Mouse (Mus musculus): ENCODE results near the gene Rbfox3. TPM values are rescaled to one million over a fixed set of nuclear protein-coding genes. Genes with fewer than 3 reads are reported as not detected.

The Rbfox3 gene
- polyA plus RNA-seq, 1 experiment from 2014 or later: 69.4 TPM

DNA sequence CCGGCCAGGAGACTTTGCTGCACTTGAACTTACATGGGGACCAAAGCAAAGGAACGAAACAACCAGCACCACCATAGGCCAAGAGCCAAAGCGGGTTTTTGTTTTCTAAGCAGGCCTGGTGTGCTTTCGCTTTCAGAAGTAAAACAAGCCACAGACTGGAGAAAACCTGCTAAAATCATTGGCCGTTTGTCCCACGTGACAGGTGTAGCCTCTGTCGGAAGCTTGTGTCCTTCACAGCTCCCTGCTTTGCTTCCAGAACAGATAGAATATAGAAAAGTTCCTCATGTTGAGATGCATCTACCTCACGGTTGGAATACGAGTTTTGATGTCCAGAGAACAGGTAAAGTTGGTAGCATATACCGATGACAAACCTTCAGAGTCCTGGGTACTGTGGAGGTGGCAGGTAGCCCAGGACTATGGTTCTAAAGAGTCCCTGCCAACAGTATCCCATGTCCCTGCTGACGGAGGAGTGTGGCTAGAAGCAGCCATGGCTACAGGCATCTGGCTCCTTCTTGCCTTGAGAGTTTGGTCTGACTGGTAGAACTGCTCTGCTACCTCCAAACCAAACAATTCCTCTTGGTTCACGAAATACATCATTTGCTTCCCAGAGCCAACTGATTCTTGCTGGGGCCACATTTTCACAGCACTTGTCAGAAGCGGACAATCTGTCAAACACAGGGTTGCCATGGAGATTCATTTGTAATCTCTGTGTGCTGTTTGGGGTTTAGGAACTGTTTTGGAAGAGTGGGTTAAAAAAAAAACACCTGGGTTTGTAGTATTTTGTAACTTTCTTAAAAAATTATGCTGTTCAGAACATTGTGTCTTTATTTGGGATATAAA, 258.8 kb downstream of the Rbfox3 start:
- no peak overlapping the region for H3K9ac ChIP-seq (ENCODE audit: low read depth, low read length)
- H3K27ac ChIP-seq (ENCODE audit: low read depth, low read length): no peak overlapping the region
- 80% methylated on average over 13 of the region's 13 CpGs for WGBS
- no peaks in the 10 kb centered on the region for H3K9me3 ChIP-seq (ENCODE audit: control insufficient read depth, low read length)
- ATAC-seq: no peak
- no peaks in the 10 kb centered on the region for H3K36me3 ChIP-seq (ENCODE audit: control insufficient read depth, insufficient read depth, low read length)
- H3K27me3 ChIP-seq (replicated peaks; ENCODE audit: control insufficient read depth, insufficient read depth, low read length): no peaks in the 10 kb centered on the region
- H3K4me3 ChIP-seq (ENCODE audit: low read length): no peak overlapping the region
- peaks cover 12% of the 10 kb centered on the region for H3K4me1 ChIP-seq (ENCODE audit: control insufficient read depth, insufficient read depth, low read depth, low read length)
- no peak overlapping the region for H3K4me2 ChIP-seq (ENCODE audit: low read length)

GRCm38 (mm10) chr11:118648369-118648768, 263.0 kb downstream of the Rbfox3 start:
- Histone ChIP-seq H3K9me3 (ENCODE audit: control insufficient read depth, low read length) (no peaks in the 10 kb centered on the region), H3K36me3 (ENCODE audit: control insufficient read depth, insufficient read depth, low read length) (no peaks in the 10 kb centered on the region), H3K27me3 (replicated peaks; ENCODE audit: control insufficient read depth, insufficient read depth, low read length) (no peaks in the 10 kb centered on the region), H3K9ac (ENCODE audit: low read depth, low read length) (no peak overlapping the region), H3K27ac (ENCODE audit: low read depth, low read length) (no peak overlapping the region), H3K4me2 (ENCODE audit: low read length) (no peak overlapping the region), H3K4me3 (ENCODE audit: low read length) (no peak overlapping the region), H3K4me1 (ENCODE audit: control insufficient read depth, insufficient read depth, low read depth, low read length) (peaks cover 9% of the 10 kb centered on the region)
- WGBS: 30% methylated on average over 5 of the region's 5 CpGs
- no peak for ATAC-seq

GRCm38 (mm10) chr11:118646864-118647263, 264.5 kb downstream of the Rbfox3 start:
- H3K4me2 ChIP-seq (ENCODE audit: low read length): no peak overlapping the region
- H3K36me3 ChIP-seq (ENCODE audit: control insufficient read depth, insufficient read depth, low read length): no peaks in the 10 kb centered on the region
- H3K9ac ChIP-seq (ENCODE audit: low read depth, low read length): no peak overlapping the region
- H3K9me3 ChIP-seq (ENCODE audit: control insufficient read depth, low read length): no peaks in the 10 kb centered on the region
- H3K4me1 ChIP-seq (ENCODE audit: control insufficient read depth, insufficient read depth, low read depth, low read length): peaks cover 6% of the 10 kb centered on the region
- H3K27me3 ChIP-seq (replicated peaks; ENCODE audit: control insufficient read depth, insufficient read depth, low read length): no peaks in the 10 kb centered on the region
- H3K27ac ChIP-seq (ENCODE audit: low read depth, low read length): no peak overlapping the region
- 90% methylated on average over 3 of the region's 3 CpGs for WGBS
- no peak for ATAC-seq
- H3K4me3 ChIP-seq (ENCODE audit: low read length): no peak overlapping the region

- Histone ChIP-seq H3K4me3 (ENCODE audit: low read length) (no peak overlapping the region), H3K9me3 (ENCODE audit: control insufficient read depth, low read length) (no peaks in the 10 kb centered on the region), H3K27me3 (replicated peaks; ENCODE audit: control insufficient read depth, insufficient read depth, low read length) (no peaks in the 10 kb centered on the region), H3K4me1 (ENCODE audit: control insufficient read depth, insufficient read depth, low read depth, low read length) (no peaks in the 10 kb centered on the region), H3K4me2 (ENCODE audit: low read length) (no peak overlapping the region), H3K27ac (ENCODE audit: low read depth, low read length) (no peak overlapping the region), H3K9ac (ENCODE audit: low read depth, low read length) (no peak overlapping the region), H3K36me3 (ENCODE audit: control insufficient read depth, insufficient read depth, low read length) (no peaks in the 10 kb centered on the region)
- no peak for ATAC-seq
- WGBS: 80% methylated on average over 3 of the region's 3 CpGs
Observed at GRCm38 (mm10) chr11:118645158-118645557, 266.2 kb downstream of the Rbfox3 start.

- Histone ChIP-seq H3K36me3 (ENCODE audit: control insufficient read depth, insufficient read depth, low read length) (no peaks in the 10 kb centered on the region), H3K27ac (ENCODE audit: low read depth, low read length) (no peak overlapping the region), H3K27me3 (replicated peaks; ENCODE audit: control insufficient read depth, insufficient read depth, low read length) (no peaks in the 10 kb centered on the region), H3K4me2 (ENCODE audit: low read length) (no peak overlapping the region), H3K4me1 (ENCODE audit: control insufficient read depth, insufficient read depth, low read depth, low read length) (no peaks in the 10 kb centered on the region), H3K9ac (ENCODE audit: low read depth, low read length) (no peak overlapping the region), H3K4me3 (ENCODE audit: low read length) (no peak overlapping the region), H3K9me3 (ENCODE audit: control insufficient read depth, low read length) (no peaks in the 10 kb centered on the region)
- WGBS: 87% methylated on average over 4 of the region's 4 CpGs
- ATAC-seq: no peak
Observed at GRCm38 (mm10) chr11:118640706-118641105, 270.7 kb downstream of the Rbfox3 start.

DNA sequence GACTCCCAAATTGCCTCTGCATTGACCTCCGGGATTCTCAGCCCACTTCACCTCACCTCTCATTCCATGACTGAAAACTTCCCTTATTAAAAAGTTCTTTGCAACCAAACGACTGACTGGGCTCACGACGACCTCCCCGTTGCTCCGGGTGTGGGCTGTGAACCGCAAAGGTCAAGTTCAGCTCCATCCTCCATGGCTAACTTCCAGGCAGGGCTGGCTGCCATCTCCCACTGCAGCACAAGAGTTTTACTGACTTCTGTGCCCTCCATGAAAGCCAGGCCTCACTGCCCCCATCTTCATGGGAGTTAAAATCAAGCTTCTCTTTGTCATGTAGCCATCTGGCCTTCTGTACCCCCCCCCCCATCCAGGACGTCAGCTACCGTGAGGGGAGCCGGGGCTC, 273.7 kb downstream of the Rbfox3 start:
- no peaks in the 10 kb centered on the region for H3K9me3 ChIP-seq (ENCODE audit: control insufficient read depth, low read length)
- 71% methylated on average over 10 of the region's 10 CpGs for WGBS
- no peaks in the 10 kb centered on the region for H3K36me3 ChIP-seq (ENCODE audit: control insufficient read depth, insufficient read depth, low read length)
- H3K27me3 ChIP-seq (replicated peaks; ENCODE audit: control insufficient read depth, insufficient read depth, low read length): no peaks in the 10 kb centered on the region
- no peaks in the 10 kb centered on the region for H3K4me1 ChIP-seq (ENCODE audit: control insufficient read depth, insufficient read depth, low read depth, low read length)
- no peak overlapping the region for H3K27ac ChIP-seq (ENCODE audit: low read depth, low read length)
- ATAC-seq: no peak
- no peak overlapping the region for H3K9ac ChIP-seq (ENCODE audit: low read depth, low read length)
- H3K4me3 ChIP-seq (ENCODE audit: low read length): no peak overlapping the region
- H3K4me2 ChIP-seq (ENCODE audit: low read length): no peak overlapping the region

DNA sequence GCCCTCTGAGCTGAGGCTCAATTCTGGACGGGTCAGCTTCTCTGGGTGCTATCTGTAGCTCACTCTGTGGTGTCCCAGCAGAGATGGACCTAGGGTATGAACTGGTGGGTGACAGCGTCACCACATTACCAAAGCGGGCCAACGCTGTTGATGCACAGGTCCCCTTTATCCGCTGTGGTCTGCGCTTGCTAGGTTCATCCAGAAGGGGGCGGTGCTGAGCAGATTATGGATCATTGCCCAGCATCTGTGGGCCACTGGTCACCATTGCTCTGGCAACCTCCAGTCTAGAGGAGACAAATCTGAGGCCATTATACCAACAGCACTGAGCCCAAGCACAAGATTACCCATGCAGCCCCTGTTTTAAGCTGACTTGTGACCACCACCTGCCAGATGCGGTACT, 276.8 kb downstream of the Rbfox3 start:
- no peak for ATAC-seq
- 50% methylated on average over 8 of the region's 8 CpGs for WGBS

GRCm38 (mm10) chr11:118629718-118630117, 281.7 kb downstream of the Rbfox3 start:
- no peaks in the 10 kb centered on the region for H3K36me3 ChIP-seq (ENCODE audit: control insufficient read depth, insufficient read depth, low read length)
- H3K4me3 ChIP-seq (ENCODE audit: low read length): no peak overlapping the region
- ATAC-seq: no peak
- H3K4me2 ChIP-seq (ENCODE audit: low read length): no peak overlapping the region
- no peak overlapping the region for H3K27ac ChIP-seq (ENCODE audit: low read depth, low read length)
- H3K4me1 ChIP-seq (ENCODE audit: control insufficient read depth, insufficient read depth, low read depth, low read length): peaks cover 8% of the 10 kb centered on the region
- 100% methylated on average over 1 of the region's 1 CpGs for WGBS
- no peaks in the 10 kb centered on the region for H3K27me3 ChIP-seq (replicated peaks; ENCODE audit: control insufficient read depth, insufficient read depth, low read length)
- H3K9ac ChIP-seq (ENCODE audit: low read depth, low read length): no peak overlapping the region
- no peaks in the 10 kb centered on the region for H3K9me3 ChIP-seq (ENCODE audit: control insufficient read depth, low read length)

More for the DNA sequence above, 276.8 kb downstream of the Rbfox3 start:
- no peaks in the 10 kb centered on the region for H3K4me1 ChIP-seq (ENCODE audit: control insufficient read depth, insufficient read depth, low read depth, low read length)
- no peak overlapping the region for H3K9ac ChIP-seq (ENCODE audit: low read depth, low read length)
- H3K36me3 ChIP-seq (ENCODE audit: control insufficient read depth, insufficient read depth, low read length): no peaks in the 10 kb centered on the region
- no peaks in the 10 kb centered on the region for H3K27me3 ChIP-seq (replicated peaks; ENCODE audit: control insufficient read depth, insufficient read depth, low read length)
- H3K4me2 ChIP-seq (ENCODE audit: low read length): no peak overlapping the region
- no peak overlapping the region for H3K27ac ChIP-seq (ENCODE audit: low read depth, low read length)
- no peak overlapping the region for H3K4me3 ChIP-seq (ENCODE audit: low read length)
- no peaks in the 10 kb centered on the region for H3K9me3 ChIP-seq (ENCODE audit: control insufficient read depth, low read length)

- Histone ChIP-seq H3K9me3 (ENCODE audit: control insufficient read depth, low read length) (no peaks in the 10 kb centered on the region), H3K4me2 (ENCODE audit: low read length) (no peak overlapping the region), H3K36me3 (ENCODE audit: control insufficient read depth, insufficient read depth, low read length) (no peaks in the 10 kb centered on the region), H3K27me3 (replicated peaks; ENCODE audit: control insufficient read depth, insufficient read depth, low read length) (no peaks in the 10 kb centered on the region), H3K27ac (ENCODE audit: low read depth, low read length) (no peak overlapping the region), H3K4me1 (ENCODE audit: control insufficient read depth, insufficient read depth, low read depth, low read length) (peaks cover 8% of the 10 kb centered on the region), H3K4me3 (ENCODE audit: low read length) (no peak overlapping the region), H3K9ac (ENCODE audit: low read depth, low read length) (no peak overlapping the region)
- 68% methylated on average over 5 of the region's 5 CpGs for WGBS
- ATAC-seq: no peak
Observed at GRCm38 (mm10) chr11:118627541-118627940, 283.9 kb downstream of the Rbfox3 start.

All from hindbrain, embryonic 16.5 days (tissue).